Mouse (Mus musculus) cortical plate, adult 2 months (tissue): Measurements from ENCODE around the gene Rere.

ENCODE experiments used
- CTCF ChIP-seq: fragments of 200-500 bp; IDR thresholded peaks from 2 replicates; pipeline ENCODE4 v1.5.1; 2011; ENCODE audit warnings: mild to moderate bottlenecking, control low read depth, low read length; ENCODE audit not compliant: insufficient read depth; ENCODE audit errors: extremely low read depth
- POLR2A ChIP-seq: fragments of 200-500 bp; IDR thresholded peaks from 2 replicates; pipeline ENCODE4 v1.6.1; 2011; ENCODE audit warnings: mild to moderate bottlenecking, low read length, control low read depth; ENCODE audit not compliant: insufficient read depth; ENCODE audit errors: extremely low read depth

DNA sequence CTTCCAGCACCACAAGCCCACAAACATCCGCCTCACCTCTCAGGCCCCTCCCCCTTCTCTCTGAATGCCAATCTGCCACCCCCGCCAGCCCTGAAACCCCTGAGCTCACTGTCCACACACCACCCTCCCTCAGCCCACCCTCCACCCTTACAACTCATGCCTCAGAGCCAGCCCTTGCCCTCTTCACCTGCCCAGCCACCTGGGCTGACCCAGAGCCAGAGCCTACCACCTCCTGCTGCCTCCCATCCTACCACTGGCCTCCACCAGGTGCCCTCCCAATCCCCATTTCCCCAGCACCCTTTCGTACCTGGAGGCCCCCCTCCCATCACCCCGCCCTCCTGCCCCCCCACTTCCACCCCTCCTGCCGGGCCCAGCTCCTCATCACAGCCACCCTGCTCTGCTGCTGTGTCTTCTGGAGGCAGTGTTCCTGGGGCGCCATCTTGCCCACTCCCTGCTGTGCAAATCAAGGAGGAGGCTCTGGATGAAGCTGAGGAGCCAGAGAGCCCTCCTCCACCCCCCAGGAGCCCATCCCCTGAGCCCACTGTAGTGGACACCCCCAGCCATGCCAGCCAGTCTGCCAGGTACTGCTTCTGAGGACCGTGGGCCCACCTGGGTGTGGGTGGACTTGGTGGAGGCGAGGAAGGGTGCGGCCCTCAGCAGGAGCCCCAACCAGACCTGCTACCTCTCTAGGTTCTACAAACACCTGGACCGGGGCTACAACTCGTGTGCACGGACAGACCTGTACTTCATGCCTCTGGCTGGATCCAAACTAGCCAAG is 334.0 kb downstream of the Rere start:
- no peak for TF ChIP-seq CTCF
- TF ChIP-seq POLR2A: no peak
